8 mouse cellular contexts compared by ENCODE assay signal in the genomic region with DNA sequence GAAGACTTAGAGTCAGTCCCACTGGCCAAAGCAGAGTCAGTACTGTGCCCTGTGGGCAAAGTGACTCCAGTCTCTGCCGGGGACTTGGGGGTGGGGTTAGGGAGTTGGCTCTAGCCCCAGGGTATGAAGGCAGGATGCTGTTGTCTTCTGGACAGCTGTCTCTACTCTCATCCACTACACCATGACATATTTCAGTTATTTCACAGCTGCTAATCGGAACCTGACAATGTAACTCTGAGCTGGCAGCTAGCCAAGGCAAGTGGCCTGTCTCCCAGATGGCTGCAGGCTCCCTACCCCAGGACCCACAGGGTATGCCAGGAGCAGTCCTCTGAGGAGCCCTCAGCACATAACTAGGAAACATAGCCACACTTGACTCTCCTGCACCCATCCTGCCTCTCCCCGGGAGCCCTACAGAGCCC.
DNase-seq lines count a peak whose midpoint lies in the region; ATAC-seq and TF ChIP-seq lines count a peak whose summit lies in the region.

No protein-coding gene starts in this region.

- H3K4me2 ChIP-seq in heart, embryonic 11.5 days = no peak overlapping the region
- H3K4me2 ChIP-seq in heart, postnatal 0 days (ENCODE audit: low read depth, low read length) = no peak overlapping the region

- peak; percentile 11 to 21 for DNase-seq in heart, adult 18-20 months
- peak; percentile 41 for DNase-seq in right cerebral cortex, postnatal 14 days
- no peak for DNase-seq in right cerebral cortex, adult 18-20 months
- DNase-seq in heart, postnatal 0 days (ENCODE audit: low spot score) = peak; percentile 51
- peak; percentile 20 for DNase-seq in mesoderm, embryonic 11.5 days (ENCODE audit: low read depth, low spot score)
- DNase-seq in spleen, postnatal 10 days (ENCODE audit: low spot score in 2 of 2) = no peak

- no peak for TF ChIP-seq CTCF in heart, postnatal 0 days (IDR thresholded peaks at IDR 0.05; ENCODE audit: low read depth)

- H3K9me3 ChIP-seq in heart, embryonic 11.5 days (replicated peaks; ENCODE audit: control insufficient read depth, low read length) = no peaks in the 10 kb centered on the region
- H3K9me3 ChIP-seq in heart, postnatal 0 days (replicated peaks; ENCODE audit: control insufficient read depth, low read length) = no peaks in the 10 kb centered on the region

- no peak for ATAC-seq in heart, embryonic 11.5 days (replicated peaks; ENCODE audit: insufficient number of reproducible peaks, low FRiP score, low TSS enrichment)
- peak; percentile 69 for ATAC-seq in heart, postnatal 0 days (ENCODE audit: insufficient read depth, low read depth)
- no peak for ATAC-seq in megakaryocyte progenitor cell, adult 5-6 weeks (replicated peaks; ENCODE audit: poor library complexity)

- no peak overlapping the region for H3K4me3 ChIP-seq in heart, embryonic 11.5 days (ENCODE audit: low read depth, low read length)
- no peak overlapping the region for H3K4me3 ChIP-seq in heart, postnatal 0 days (ENCODE audit: low read depth, low read length)

- WGBS in heart, embryonic 11.5 days (ENCODE audit: insufficient replicate concordance) = 46% methylated on average over 3 of the region's 3 CpGs
- 12% methylated on average over 3 of the region's 3 CpGs for WGBS in heart, postnatal 0 days

- H3K4me1 ChIP-seq in heart, embryonic 11.5 days (ENCODE audit: control insufficient read depth, insufficient read depth, low read length) = peaks cover 3% of the 10 kb centered on the region; the same call in 1 of the 2 replicates
- 0 out of 2 replicates have a peak, but pooled peaks cover 10% of the 10 kb centered on the region for H3K4me1 ChIP-seq in heart, postnatal 0 days (ENCODE audit: control insufficient read depth, insufficient read depth)

- TF ChIP-seq EP300 in heart, postnatal 0 days (IDR thresholded peaks at IDR 0.05; ENCODE audit: low read depth) = no peak

- H3K36me3 ChIP-seq in heart, embryonic 11.5 days (ENCODE audit: control insufficient read depth, insufficient read depth, low read length) = no peaks in the 10 kb centered on the region
- no peaks in the 10 kb centered on the region for H3K36me3 ChIP-seq in heart, postnatal 0 days (replicated peaks; ENCODE audit: control insufficient read depth, insufficient read depth, low read length)

- peaks cover 3% of the 10 kb centered on the region; the same call in 1 of the 2 replicates for H3K27me3 ChIP-seq in heart, embryonic 11.5 days (ENCODE audit: control insufficient read depth, insufficient read depth, low read length)
- 0 out of 2 replicates have a peak, but pooled peaks cover 4% of the 10 kb centered on the region for H3K27me3 ChIP-seq in heart, postnatal 0 days (ENCODE audit: control insufficient read depth, insufficient read depth, low read length)

- H3K9ac ChIP-seq in heart, embryonic 11.5 days (ENCODE audit: low read depth, low read length) = no peak overlapping the region
- H3K9ac ChIP-seq in heart, postnatal 0 days (replicated peaks; ENCODE audit: low read depth, low read length) = no peak overlapping the region

- H3K27ac ChIP-seq in heart, embryonic 11.5 days (ENCODE audit: low read depth, low read length) = no peak overlapping the region
- no peak overlapping the region for H3K27ac ChIP-seq in heart, postnatal 0 days (ENCODE audit: low read depth)

Comparison
In these comparisons a context has a peak if more than half of its experiments do, and no peak if none do; other contexts are left out.
1. DNase-seq: peak in heart, adult 18-20 months (2 of 2), right cerebral cortex, postnatal 14 days (single experiment), heart, postnatal 0 days (single experiment) and mesoderm, embryonic 11.5 days (single experiment); none in right cerebral cortex, adult 18-20 months (single experiment) and spleen, postnatal 10 days (0 of 2).